Mouse (Mus musculus): ENCODE results near the gene Col8a2.

DNA sequence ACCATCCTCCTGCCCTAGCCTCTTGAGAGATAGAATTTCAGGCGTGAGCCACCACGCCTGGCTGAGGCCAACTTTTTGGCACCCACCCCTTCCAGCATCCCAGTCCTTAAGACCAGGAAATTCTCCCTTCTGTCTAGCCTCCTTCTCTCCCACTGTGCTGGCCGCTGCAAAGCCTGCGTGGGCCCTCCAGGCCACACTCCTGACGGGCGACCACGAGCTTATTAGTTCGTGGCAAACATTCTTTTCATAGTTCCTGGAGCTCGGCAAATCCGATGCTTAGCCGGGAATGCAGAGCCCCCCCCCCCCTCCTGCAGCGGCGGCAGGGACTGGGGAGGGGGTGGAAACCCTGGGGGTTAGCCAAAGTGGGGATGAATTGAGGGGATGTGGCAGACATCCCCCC lies 4.6 kb downstream of the Col8a2 start:
- no peak for TF ChIP-seq GATA1 (IDR thresholded peaks at IDR 0.05; ENCODE audit: borderline replicate concordance, low read length)
- no peak for TF ChIP-seq FLI1 (IDR thresholded peaks at IDR 0.05; ENCODE audit: low read length)

Measured in megakaryocyte, embryonic 14.5 days (primary cell).